Mouse (Mus musculus) E14TG2a.4 (cell line): Measurements from ENCODE around the gene Cbx8.

ENCODE experiments used
- H3K27me3 ChIP-seq: 2 replicates; pipeline ENCODE4 v1.6.1; 2014; ENCODE audit warnings: low read length, control low read depth; ENCODE audit not compliant: insufficient read depth
- H3K36me3 ChIP-seq: 2 replicates; pipeline ENCODE4 v1.6.1; 2014; ENCODE audit warnings: low read length, control low read depth; ENCODE audit not compliant: insufficient read depth
- H3K4me1 ChIP-seq: replicated peaks from 2 replicates; pipeline ENCODE4 v1.6.1; 2014; ENCODE audit warnings: low read depth, low read length, control low read depth
- H3K4me3 ChIP-seq: replicated peaks from 2 replicates; pipeline ENCODE4 v1.5.1; 2014; ENCODE audit warnings: mild to moderate bottlenecking, low read length
- H3K9me3 ChIP-seq: 2 replicates; pipeline ENCODE4 v1.6.1; 2014; ENCODE audit warnings: low read length, control low read depth
- CTCF ChIP-seq: conservative IDR thresholded peaks from 2 replicates; pipeline ENCODE4 v1.5.1; 2014; ENCODE audit warnings: low read length
- NANOG ChIP-seq: IDR thresholded peaks from 2 replicates; pipeline ENCODE4 v1.6.1; 2014; ENCODE audit warnings: borderline replicate concordance, low read length, mixed read lengths
- POU5F1 ChIP-seq: IDR thresholded peaks from 2 replicates; pipeline ENCODE4 v1.6.1; 2014; ENCODE audit warnings: low read length, borderline replicate concordance

Cbx8 gene

GRCm38 (mm10) chr11:119040600-119041324 is at the start of gene Cbx8:
Gene Cbx8 (minus strand): TSS chr11:119040969.
- Histone ChIP-seq H3K4me1 (peaks cover 67% of the 10 kb centered on the region), H3K27me3 (peaks cover 93% of the 10 kb centered on the region), H3K36me3 (no peaks in the 10 kb centered on the region), H3K4me3 (peak within 1 kb of the TSS; percentile 86), H3K9me3 (no peaks in the 10 kb centered on the region)
- TF ChIP-seq NANOG = no peak
- TF ChIP-seq POU5F1 = no peak
- TF ChIP-seq CTCF = no peak

- Histone ChIP-seq H3K4me1 (peaks cover 43% of the 10 kb centered on the region), H3K9me3 (no peaks in the 10 kb centered on the region), H3K4me3 (peak overlapping the region; percentile 71), H3K36me3 (no peaks in the 10 kb centered on the region), H3K27me3 (peaks cover 93% of the 10 kb centered on the region)
- TF ChIP-seq CTCF = no peak
- TF ChIP-seq POU5F1 = no peak
- no peak for TF ChIP-seq NANOG
Observed at GRCm38 (mm10) chr11:119090076-119090960, 49.5 kb upstream of the Cbx8 start.

- Histone ChIP-seq H3K36me3 (no peaks in the 10 kb centered on the region), H3K27me3 (peaks cover 93% of the 10 kb centered on the region), H3K4me3 (peak overlapping the region; percentile 55), H3K9me3 (no peaks in the 10 kb centered on the region), H3K4me1 (peaks cover 50% of the 10 kb centered on the region)
- TF ChIP-seq CTCF (no peak), POU5F1 (no peak), NANOG (no peak)
Observed at GRCm38 (mm10) chr11:119089235-119090075, 48.7 kb upstream of the Cbx8 start.

GRCm38 (mm10) chr11:119088391-119089234 is 47.8 kb upstream of the Cbx8 start:
- H3K27me3 ChIP-seq = peaks cover 94% of the 10 kb centered on the region
- peaks cover 59% of the 10 kb centered on the region for H3K4me1 ChIP-seq
- no peaks in the 10 kb centered on the region for H3K9me3 ChIP-seq
- no peak overlapping the region for H3K4me3 ChIP-seq
- H3K36me3 ChIP-seq = no peaks in the 10 kb centered on the region
- TF ChIP-seq NANOG = no peak
- no peak for TF ChIP-seq POU5F1
- peak; percentile 34 for TF ChIP-seq CTCF

GRCm38 (mm10) chr11:119087301-119088082 is 46.7 kb upstream of the Cbx8 start:
- peaks cover 96% of the 10 kb centered on the region for H3K27me3 ChIP-seq
- TF ChIP-seq POU5F1 (no peak), CTCF (no peak)
- no peaks in the 10 kb centered on the region for H3K36me3 ChIP-seq
- no peaks in the 10 kb centered on the region for H3K9me3 ChIP-seq
- peaks cover 70% of the 10 kb centered on the region for H3K4me1 ChIP-seq
- H3K4me3 ChIP-seq = 0 out of 2 replicates have a peak overlapping the region, but pooled peaks have one; percentile 1

GRCm38 (mm10) chr11:119086144-119086971 is 45.6 kb upstream of the Cbx8 start, which contains the start of gene Cbx4:
Gene Cbx4 (minus strand): TSS chr11:119086221.
- Histone ChIP-seq H3K36me3 (no peaks in the 10 kb centered on the region), H3K9me3 (no peaks in the 10 kb centered on the region), H3K27me3 (peaks cover 96% of the 10 kb centered on the region), H3K4me3 (peak within 1 kb of the TSS; percentile 81), H3K4me1 (peaks cover 79% of the 10 kb centered on the region)
- TF ChIP-seq CTCF (no peak), POU5F1 (no peak), NANOG (no peak)
